Mouse (Mus musculus): ENCODE measurements at regions not wholly inside any gene's neighbourhood (a gene's known extent, or its start where the extent isn't known, plus 50 kb on each side); places are given as distances from the start of the nearest gene placed in this dataset.
A peak's percentile ranks its signal among the peaks of the same experiment; 100 is the strongest.

GRCm38 (mm10) chr14:31891500-31892185 lies 61.2 kb upstream of the Ankrd28 start:
- no peak for DNase-seq (ENCODE audit: low spot score)

- no peak for DNase-seq (ENCODE audit: low spot score)
Observed at GRCm38 (mm10) chr14:31892186-31892510, 61.7 kb upstream of the Ankrd28 start.

- DNase-seq (ENCODE audit: low spot score), result no peak
Observed at GRCm38 (mm10) chr14:31896500-31896899, 66.0 kb upstream of the Ankrd28 start.

DNA sequence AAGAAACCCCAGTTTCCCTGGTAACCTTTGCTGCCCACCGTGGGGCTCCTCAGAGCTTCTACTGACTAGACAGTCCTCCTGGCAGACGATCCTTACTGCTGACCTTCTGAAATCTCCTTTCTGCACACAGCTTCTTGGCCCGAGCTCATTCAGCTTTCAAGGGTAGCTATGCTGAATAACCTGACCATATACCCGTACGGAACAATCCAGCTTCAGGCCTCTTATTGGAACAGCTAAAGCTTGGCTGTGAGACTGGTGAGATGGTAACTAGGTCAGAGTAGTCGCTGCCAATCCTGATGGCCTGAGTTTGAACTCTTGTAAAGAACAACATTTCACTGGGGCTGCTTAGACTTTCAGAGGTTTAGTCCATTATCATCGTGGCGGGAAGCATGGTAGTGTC lies 69.1 kb upstream of the Ankrd28 start:
- no peak for DNase-seq (ENCODE audit: low spot score)

GRCm38 (mm10) chr14:31899906-31900305 lies 69.5 kb upstream of the Ankrd28 start:
- DNase-seq (ENCODE audit: low spot score), result no peak

- DNase-seq (ENCODE audit: low spot score), result no peak
Observed at GRCm38 (mm10) chr14:31901901-31902300, 71.5 kb upstream of the Ankrd28 start.

GRCm38 (mm10) chr14:31903664-31904063 lies 73.2 kb upstream of the Ankrd28 start:
- no peak for DNase-seq (ENCODE audit: low spot score)

DNA sequence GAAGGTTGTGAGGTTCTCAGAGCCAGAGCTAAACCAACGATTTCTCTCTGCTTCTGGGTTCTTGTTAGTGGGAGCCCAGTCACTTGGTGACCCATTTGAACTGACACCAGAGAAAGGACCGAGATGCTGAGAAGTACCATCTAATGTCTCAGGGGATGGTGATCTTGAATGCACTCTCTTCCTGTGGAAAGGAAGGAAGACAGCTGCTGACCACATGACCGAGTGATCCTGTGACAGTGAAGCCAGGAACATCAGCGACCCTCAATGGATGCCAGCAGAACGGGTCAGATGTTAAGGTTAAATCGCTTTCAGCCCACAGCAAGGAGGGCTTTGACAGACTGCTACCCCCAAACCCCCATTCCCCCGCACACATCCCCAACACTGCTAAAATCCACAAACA lies 78.1 kb upstream of the Ankrd28 start:
- DNase-seq (ENCODE audit: low spot score), result no peak

DNA sequence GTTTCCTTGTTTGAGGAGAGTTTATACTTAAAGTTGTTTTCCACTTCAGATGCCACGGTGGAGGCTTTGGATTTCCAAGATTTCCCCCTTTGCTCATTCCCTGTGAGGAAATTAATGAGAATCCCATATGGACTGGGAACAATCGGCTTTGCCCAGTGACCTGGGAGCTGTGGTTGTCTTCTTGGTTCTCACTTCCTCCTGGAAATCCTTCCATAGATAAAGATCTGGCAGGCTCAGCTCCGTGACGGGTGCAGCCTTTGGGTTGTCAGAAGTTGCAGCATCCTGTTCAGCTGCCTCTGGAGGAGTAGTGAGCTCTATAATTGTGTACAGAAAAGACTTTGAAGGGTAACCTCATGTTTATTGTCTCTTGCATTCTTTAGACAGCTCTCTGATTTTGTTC lies 78.8 kb upstream of the Ankrd28 start:
- DNase-seq (ENCODE audit: low spot score), result peak; percentile 12

GRCm38 (mm10) chr14:31910809-31911208 lies 80.4 kb upstream of the Ankrd28 start:
- no peak for DNase-seq (ENCODE audit: low spot score)

- no peak for DNase-seq (ENCODE audit: low spot score)
Observed at GRCm38 (mm10) chr14:31918461-31918860, 88.0 kb upstream of the Ankrd28 start.

DNA sequence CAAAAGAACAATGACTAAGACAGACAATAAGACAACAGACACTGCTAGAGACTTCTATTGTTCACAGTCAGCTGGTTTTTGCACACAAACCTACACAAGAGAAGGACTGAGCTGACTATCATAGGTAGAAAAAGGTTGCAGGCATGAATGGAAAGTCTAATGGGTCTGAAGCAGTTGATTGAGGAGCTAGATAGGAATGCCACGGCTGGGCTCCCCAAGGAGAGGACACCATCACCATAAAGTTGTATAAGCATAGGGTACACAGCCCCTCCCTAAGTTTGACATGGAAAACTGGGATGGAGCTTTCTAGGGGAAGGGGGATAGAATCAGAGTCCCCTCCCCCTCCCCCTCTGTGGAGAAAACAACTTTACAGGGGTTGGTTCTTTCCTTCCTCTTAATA lies 88.5 kb upstream of the Ankrd28 start:
- DNase-seq (ENCODE audit: low spot score), result no peak

DNA sequence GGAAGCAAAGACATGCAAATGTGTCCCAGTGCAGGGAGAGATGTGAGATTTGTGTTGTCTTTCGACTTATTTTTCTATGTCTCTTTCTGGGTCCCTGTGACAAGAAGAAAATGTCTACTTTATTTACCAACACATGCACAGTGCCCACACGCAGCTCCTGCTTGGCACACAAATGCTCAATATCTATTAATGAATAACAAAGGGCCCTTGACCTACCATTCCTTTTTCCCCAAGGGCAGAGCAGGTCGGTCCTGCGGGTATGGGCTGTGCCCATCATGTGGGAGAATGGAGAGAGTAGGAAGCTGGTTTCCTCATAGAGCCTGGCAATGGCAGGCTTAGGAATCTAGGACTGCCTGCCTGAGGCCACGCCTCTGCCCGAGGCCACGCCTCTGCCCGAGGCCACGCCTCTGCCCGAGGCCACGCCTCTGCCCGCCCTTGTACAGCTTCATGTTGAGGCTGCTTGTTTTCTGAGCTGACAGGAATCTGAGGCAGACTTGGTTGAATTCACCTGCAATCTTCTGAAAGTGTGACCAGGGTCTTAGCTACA lies 98.8 kb upstream of the Ankrd28 start:
- no peak for DNase-seq (ENCODE audit: low spot score)

DNA sequence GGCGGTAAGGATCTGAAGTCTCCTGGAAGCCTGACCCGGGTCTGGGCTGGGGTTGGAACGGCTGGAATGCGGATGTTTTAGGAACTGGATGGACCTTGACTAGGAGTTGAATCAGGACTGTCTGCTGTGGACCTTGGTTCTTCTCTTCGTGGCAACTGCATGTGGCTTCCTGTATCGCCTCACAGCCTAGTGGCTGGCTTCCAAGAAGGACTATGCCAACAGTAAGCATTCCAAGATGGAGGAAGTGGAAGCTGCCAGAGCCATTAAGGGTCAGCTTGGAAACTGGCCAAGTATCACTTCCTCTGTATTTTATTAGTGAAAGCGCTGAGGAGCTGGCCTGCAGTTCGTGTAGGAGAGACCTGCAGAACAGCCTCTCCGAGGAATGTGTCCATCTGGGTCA lies 98.4 kb upstream of the Galnt15 start:
- peak; percentile 77 for DNase-seq (ENCODE audit: low spot score)

DNA sequence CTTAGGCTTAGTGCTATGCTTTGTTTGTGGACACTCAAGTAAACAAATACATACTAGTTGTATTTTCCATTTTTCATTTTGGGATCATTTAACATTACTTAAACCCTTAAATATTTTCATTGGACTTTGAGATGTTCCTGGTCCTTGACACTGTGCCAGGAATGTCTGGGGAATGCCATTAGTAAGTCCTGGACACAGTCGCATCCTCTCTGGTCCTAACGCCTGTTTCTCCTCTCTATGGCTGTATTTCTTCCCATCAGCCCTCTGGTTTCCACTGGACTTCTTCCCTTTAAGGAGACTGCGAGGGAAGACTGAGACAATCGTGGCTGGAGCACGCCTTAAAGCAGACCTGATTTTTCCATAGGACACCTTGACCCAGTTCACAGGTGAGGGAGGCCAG lies 96.8 kb upstream of the Galnt15 start:
- DNase-seq (ENCODE audit: low spot score), result no peak

DNA sequence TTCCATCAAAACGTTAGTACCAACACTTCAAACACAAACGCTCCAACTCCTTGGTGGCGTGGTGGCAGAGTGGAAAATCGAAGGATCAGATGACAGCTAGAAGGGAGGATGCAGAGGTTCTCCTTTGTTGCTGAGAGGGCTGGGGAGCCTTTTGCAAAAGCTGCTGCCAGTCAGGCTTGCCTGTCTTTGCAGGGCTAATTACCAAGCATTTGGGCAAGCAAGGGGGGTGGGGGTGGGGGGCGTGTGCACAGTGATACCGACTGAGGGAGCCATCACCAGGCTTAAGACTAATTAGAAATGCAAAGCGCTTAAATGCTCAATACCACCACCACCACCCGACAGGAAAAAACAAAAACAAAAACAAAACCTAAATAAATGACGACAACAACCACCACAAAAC lies 95.3 kb upstream of the Galnt15 start:
- no peak for DNase-seq (ENCODE audit: low spot score)

GRCm38 (mm10) chr14:31933841-31934271 lies 94.9 kb upstream of the Galnt15 start:
- DNase-seq (ENCODE audit: low spot score), result no peak

DNA sequence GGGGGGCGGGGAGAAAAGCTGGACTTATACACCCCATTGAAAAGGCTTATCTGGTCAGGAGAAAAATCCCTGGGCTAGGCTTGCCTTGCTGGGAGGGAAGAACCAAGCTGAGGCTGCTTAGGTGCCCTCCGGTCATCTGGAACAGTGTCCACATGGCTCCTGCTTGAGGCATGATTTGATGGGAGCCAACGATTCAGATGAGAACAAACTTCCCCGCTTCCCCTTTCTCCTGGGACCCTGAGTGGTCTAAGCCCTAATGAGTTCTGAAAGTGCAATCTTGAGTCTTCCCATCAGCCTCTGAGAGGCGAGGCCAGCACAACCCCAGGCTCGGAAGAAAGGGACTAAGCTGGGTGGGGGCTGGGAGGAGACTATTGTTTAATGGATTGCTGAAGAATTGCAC lies 94.5 kb upstream of the Galnt15 start:
- no peak for DNase-seq (ENCODE audit: low spot score)

DNA sequence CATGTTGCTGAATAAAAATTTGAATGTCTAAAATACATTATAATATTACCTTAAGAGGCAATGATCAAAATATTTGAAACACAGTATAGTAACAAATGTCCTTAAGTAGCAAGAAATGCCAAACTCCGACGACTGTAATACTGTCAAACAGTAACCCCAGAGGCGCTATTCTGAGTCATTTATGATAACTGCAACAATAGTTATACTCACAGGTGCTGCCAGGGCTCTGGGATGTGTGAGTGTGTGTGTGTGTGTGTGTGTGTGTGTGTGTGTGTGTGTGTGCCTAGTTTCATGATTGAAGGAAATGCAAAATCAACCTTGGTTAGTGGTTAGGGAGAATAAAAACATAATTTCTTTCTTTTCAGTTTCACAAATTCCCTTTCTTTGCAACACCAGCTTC lies 94.0 kb upstream of the Galnt15 start:
- no peak for DNase-seq (ENCODE audit: low spot score)

GRCm38 (mm10) chr14:31935411-31935810 lies 93.4 kb upstream of the Galnt15 start:
- DNase-seq (ENCODE audit: low spot score), result no peak

DNA sequence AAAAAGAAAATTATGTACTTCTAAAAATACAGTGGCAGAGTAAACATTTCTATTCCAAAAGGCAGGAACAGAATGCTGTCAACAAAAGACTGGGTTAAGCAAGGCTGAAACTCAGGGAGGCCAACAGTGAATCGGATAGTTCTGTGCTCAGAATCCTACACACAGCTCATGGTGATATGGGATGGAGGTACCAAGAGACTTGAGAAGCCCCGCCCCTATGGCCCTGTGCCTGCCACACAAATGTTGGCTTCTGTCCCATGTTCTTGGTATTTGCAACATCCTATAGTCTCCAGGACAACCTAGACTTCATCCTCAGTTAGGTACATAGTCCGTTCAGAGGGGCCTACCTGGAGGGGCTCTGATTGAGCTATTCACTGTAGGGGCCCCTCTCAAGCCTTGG lies 92.2 kb upstream of the Galnt15 start:
- no peak for DNase-seq (ENCODE audit: low spot score)

DNA sequence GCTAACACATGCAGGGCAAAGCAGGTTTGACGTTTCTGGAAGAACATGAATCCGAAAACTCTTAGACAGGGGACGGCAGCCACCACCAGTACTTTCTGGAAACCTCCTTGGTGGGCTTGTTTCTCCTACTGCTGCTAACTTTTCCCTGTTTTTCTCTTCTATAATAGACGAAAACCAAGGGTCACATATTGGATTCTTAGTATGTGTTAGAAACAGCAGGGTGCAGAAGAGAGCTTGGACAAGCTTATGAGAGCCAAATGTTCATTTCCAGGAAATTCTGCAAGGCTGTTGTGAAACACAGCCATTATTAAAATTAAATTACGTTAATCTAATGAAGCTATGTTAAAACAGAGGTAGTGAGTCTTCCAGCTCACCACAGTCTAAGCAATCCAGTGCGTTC lies 87.9 kb upstream of the Galnt15 start:
- no peak for DNase-seq (ENCODE audit: low spot score)

DNA sequence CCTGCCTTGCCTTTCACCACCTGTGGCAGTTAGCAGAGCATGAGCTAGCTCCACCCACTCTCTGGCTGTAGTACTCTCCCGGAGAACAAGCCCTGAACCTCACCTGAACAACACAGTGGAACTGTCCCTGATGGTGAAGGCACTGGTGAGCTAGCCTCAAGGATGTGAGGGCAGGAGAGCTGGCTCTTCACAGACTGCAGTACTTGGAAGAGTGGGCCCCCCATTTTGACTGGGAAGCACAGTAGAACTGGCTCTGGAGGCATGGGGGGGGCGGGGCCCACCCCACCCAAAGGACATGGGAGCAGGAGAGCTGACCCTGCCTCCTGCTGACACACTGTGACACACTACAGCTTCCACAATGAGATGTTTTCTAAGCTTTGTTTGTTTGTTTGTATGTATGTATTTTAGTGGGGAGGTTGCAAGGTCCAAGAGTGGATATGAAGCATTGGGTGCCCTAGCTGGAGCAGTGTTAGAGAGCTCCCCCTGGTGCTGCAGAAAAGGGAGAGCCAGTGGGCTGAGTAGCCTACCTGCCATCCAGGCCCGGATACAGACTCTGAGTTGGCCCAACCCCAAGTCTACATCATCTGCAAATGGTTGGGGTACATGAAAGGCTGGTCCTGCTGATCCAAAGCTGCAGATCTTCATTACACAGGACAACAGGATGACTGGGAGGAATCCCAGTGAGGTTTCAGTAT lies 86.4 kb upstream of the Galnt15 start:
- DNase-seq (ENCODE audit: low spot score), result peak; percentile 36
